Mouse (Mus musculus) T-helper 2 cell (primary cell): Measurements from ENCODE around the gene Rgs9bp.
"Not testable (repeated sequence)": the region's sequence is repeated elsewhere in the genome, so short reads cannot be mapped to it uniquely, and the experiment has no call there.

ENCODE experiments used
- in situ Hi-C: fragments of 300-600 bp; cut with MboI, MseI; formaldehyde crosslinking; loops from one replicate; pipeline ENCODE4 v1.15.1; 2025; ENCODE audit warnings: high pct_unique_total_duplicates

The Rgs9bp gene

GRCm38 (mm10) chr7:35535750-35536512 lies 49.5 kb downstream of the Rgs9bp start:
- in situ Hi-C loops, result no loop called here

- in situ Hi-C loops, result not testable (repeated sequence)
These were observed 54.8 kb downstream of the Rgs9bp start for GRCm38 (mm10) chr7:35530544-35530943.

DNA sequence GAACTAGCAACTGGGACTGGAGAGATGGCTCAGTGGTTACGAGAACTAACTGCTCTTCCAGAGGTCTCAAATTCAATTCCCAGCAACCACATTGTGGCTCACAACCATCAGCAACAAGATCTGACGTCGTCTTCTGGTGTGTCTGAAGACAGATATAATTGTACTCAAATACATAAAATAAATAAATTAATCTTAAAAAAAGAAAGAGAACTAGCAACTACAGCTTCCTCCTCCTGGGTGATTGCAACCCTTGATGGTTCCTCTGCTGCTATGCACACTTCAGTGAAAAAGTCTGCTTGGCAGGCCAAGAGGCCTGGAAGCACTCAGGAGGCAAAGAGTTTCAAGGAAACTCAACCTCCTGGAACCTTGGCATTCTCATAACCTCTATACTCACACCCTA lies 55.4 kb downstream of the Rgs9bp start:
- in situ Hi-C loops, result no loop called here
